Mouse (Mus musculus) erythroblast, adult 5-6 weeks (primary cell): Measurements from ENCODE around the gene Selenok. TPM values are rescaled to one million over a fixed set of nuclear protein-coding genes. Genes with fewer than 3 reads are reported as not detected.

Experiments
- ATAC-seq: replicated peaks from 2 replicates; pipeline ENCODE4 v1.8.0; 2016; ENCODE audit warnings: moderate number of reproducible peaks, mild to moderate bottlenecking, moderate TSS enrichment, inconsistent platforms; ENCODE audit not compliant: poor library complexity, low FRiP score, severe bottlenecking
- total RNA-seq, 2 experiments: library from RNA; stranded (forward) in 1 of 2; stranded (reverse) in 1 of 2; fragments of 150-400 nt in 1 of 2; fragments of 200-764, 138-1000 nt in 1 of 2; gene quantifications; 2 replicates each; pipeline versions ENCODE4 v1.2.3 to v1.2.4; 2015 to 2017; ENCODE audit warnings: low replicate concordance in 2 of 2

Gene Selenok
- 35.7 and 87.2 TPM in 2 replicates for total RNA-seq (2015; ENCODE audit: low replicate concordance)
- total RNA-seq (2017; ENCODE audit: low replicate concordance) = 139 and 189 TPM in 2 replicates

DNA sequence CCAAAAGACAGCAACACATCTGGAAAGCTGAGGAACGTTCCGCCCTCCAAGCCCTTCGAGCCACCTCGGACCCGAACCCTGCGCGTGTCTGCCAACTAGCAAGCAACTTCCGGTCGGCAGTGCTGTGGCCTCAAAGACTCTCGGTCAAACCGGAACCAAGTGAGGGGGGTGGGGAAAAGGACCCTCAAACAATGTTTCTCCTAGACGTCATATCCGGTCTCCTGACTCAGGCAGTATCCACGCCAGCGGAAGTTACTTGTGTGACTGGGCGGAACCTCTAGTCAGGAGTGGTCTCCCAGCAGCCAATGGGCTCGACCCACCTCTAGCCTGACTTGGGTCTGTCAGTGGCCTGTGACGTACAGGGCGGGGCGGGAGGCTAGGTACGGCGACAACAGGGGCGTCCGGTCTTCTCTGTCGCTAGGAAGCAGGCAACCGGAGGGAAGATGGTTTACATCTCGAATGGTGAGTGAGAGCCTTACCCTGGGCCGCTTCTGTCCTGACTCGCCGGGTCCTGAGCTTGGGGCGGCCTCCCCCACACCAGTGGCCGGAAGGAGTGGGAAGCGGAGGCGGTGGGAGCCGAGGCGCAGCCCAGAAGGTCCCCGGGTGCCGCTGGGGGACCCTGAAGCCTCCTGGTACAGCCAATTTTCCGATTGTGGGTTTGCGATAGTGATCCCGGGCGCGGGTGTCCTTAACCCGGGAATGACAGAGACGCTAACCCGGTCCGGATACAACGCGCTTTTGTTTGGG, at the start of gene Selenok:
TSS of gene Selenok (plus strand) at position 234 of the 747 bp plus-strand sequence.
- peak; percentile 98 for ATAC-seq

DNA sequence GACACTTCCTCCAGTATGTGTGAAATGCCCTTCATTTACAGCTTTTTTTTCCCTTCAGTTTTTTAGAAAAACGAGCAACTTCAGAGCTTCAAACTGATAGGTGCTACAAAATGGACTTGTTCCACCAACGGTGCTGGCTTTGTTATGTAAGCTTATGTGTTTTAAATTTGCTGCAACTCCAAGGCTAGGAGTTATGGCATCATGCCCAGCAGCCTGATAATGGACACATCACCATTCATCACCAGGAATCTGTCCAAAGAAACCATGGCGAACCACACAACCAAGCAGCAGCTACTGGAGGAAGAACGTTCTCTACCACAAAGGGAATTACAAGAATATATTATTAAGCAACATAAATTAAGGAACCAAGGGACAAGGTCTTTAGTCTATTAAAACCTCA, 39.1 kb upstream of the Selenok start:
- no peak for ATAC-seq

- no peak for ATAC-seq
Measured at GRCm38 (mm10) chr14:29935516-29935915, 32.6 kb upstream of the Selenok start.

- no peak for ATAC-seq
Measured at GRCm38 (mm10) chr14:29937466-29937865, 30.6 kb upstream of the Selenok start.

- ATAC-seq = no peak
Measured at GRCm38 (mm10) chr14:29939600-29940312, 28.4 kb upstream of the Selenok start.

DNA sequence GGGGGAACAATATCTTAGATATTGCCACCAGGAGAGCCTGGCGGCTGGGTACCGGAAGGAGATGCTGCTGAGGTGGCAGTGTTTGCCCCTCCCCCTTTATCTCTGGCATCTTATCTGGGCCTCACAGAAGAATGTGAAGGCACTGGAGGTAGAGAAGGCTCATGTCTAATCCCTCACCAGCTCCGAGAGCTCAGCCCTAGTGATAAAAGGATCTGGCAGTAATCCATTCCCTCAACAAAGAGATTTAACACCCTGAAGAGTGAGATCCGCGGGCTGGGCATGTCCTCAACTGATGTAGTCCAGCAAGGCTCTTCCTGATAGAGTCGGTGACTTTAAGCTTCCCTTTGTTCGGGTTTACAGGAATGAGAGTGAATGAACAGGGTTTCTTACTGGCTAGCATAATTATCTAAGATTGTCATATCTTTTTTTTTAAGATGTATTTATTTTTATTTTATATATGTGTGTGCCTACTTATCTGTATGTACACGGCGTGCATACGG, 27.7 kb upstream of the Selenok start:
- ATAC-seq = no peak

- no peak for ATAC-seq
Measured at GRCm38 (mm10) chr14:29940877-29941276, 27.2 kb upstream of the Selenok start.

DNA sequence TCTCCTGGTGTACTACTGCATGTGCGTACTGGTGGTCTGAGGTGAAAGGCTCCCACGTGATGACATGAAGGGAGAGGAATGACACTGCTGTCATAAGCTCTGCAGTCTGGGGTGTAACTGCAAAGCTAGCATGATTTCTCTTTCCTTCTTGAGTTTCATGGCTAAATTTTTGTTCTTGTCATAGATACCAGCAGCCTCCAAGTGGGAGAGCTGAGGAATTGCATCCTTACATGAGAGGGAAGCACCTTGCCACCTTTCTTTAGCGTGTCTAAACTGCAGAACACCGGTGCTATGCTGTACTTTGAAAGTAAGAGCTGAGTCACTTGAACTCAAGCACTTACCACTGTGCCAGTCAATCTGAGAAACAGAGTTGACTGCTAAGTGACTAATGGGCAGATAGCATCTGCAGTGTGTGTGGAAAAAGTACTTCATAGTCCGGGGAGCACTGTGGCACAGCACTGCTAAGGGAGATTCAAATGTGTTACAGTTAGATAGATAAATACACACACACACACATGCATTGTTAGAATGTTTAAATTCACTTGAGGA, 21.3 kb upstream of the Selenok start:
- ATAC-seq = no peak

DNA sequence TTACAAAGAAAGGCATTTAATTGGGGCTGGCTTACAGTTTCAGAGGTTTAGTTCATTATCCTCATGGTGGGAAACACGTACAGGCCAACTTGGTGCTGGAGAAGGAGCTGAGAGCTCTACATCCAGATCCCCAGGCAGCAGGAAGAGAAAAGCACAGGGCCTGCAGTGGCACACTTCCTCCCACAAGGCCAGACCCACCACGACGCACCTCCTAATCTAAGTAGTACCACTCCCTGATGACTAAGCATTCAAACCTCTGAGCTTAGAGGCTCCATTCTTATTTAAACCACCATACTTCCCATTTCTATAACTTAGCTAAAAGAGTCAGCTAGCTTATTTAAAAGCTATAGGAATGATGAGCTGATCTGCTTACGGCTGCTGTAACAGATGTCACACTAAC, 17.3 kb upstream of the Selenok start:
- ATAC-seq = no peak

DNA sequence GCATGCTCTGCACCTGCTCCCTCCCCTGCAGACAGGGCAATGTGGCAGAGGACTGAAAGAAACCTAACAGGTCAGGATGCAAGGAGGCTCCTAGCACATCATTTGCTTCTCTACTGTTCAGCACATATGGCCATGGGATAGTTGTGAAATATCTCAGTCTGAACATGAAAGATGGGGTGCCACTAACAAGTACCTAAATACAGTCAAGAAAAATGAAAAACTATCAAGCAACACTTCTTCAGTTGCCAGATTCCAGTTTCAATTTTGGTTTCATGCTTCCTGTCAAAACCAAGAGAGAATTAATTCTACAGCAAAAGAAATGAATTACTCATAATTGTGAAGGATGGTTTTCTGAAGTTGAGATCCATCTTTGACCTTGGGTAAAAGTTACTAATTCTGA, 10.7 kb upstream of the Selenok start:
- ATAC-seq = no peak

- peak; percentile 9; the same call in 1 of the 2 replicates for ATAC-seq
Measured at GRCm38 (mm10) chr14:29967611-29968010, 497 bp upstream of the Selenok start.

- ATAC-seq = no peak
Measured at GRCm38 (mm10) chr14:29971446-29971845, 3.3 kb downstream of the Selenok start.

DNA sequence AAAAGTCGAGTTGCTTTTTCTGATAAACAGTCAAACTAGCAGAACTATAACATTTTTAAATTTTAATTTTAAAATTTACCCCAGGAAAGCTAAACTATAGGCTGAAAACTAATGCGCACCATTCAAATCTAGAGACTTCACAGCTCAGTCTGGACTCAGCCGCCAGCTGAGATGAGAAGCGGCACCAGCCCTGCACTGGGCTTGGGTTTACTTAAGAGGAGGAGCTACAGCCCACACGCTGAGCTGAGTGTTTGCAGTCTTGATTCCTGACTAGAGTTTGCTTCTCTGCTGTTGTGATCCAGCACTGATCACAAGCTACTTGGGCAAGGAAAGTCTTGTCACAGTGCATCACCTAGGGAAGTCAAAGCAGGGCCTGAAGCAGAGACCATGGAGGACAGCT, 3.9 kb downstream of the Selenok start:
- no peak for ATAC-seq

- no peak for ATAC-seq
Measured at GRCm38 (mm10) chr14:29976927-29977326, 8.8 kb downstream of the Selenok start.

- peak; percentile 88 for ATAC-seq
Measured at GRCm38 (mm10) chr14:29978254-29979204, 10.4 kb downstream of the Selenok start, which contains the start of gene Actr8. Actr8 (plus strand) TSS chr14:29978337.

GRCm38 (mm10) chr14:29980447-29981205, 12.5 kb downstream of the Selenok start:
- ATAC-seq = 0 out of 2 replicates have a peak, but pooled peaks have one; percentile 46

- ATAC-seq = no peak
Measured at GRCm38 (mm10) chr14:29986096-29986495, 18.0 kb downstream of the Selenok start.

- no peak for ATAC-seq
Measured at GRCm38 (mm10) chr14:29987276-29987675, 19.2 kb downstream of the Selenok start.

DNA sequence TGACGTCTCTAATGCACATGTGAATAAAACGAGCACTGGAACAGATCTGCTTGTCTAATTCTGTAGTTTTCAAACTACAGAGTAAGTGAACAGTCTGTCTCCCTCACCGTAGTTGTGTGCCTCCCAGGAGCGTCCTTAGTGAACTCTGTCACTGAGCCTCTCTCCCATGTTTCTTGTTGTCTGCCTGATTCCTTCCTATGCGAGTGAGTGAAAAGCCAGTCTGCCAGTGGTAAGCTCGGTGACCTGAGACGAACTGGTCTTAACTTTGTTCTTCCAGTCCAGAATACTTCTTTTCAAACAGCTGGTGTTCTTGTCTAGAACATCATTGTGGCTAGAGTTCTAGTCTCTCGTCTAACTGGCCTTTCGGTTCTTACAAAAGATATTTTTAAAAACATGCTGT, 19.6 kb downstream of the Selenok start:
- no peak for ATAC-seq
